Mouse (Mus musculus) testis, adult 2 months (tissue): ENCODE results near the gene Tbc1d8. TPM values are rescaled to one million over a fixed set of nuclear protein-coding genes. Genes with fewer than 3 reads are reported as not detected.

Experiments used
- H3K27ac ChIP-seq: fragments of 200-500 bp; 2 replicates; pipeline ENCODE4 v1.5.1; 2012; ENCODE audit warnings: low read depth, low read length; ENCODE audit not compliant: control insufficient read depth, insufficient read depth
- H3K27me3 ChIP-seq: fragments of 200-500 bp; 2 replicates; pipeline ENCODE4 v1.6.1; 2012; ENCODE audit warnings: mild to moderate bottlenecking, low read length, moderate library complexity; ENCODE audit not compliant: control insufficient read depth, insufficient read depth
- H3K36me3 ChIP-seq: fragments of 200-500 bp; 2 replicates; pipeline ENCODE4 v1.6.1; 2012; ENCODE audit warnings: mild to moderate bottlenecking, low read length; ENCODE audit not compliant: control insufficient read depth, insufficient read depth
- H3K4me1 ChIP-seq: fragments of 200-500 bp; 2 replicates; pipeline ENCODE4 v1.6.1; 2012; ENCODE audit warnings: low read length; ENCODE audit not compliant: control insufficient read depth, insufficient read depth
- H3K4me3 ChIP-seq: fragments of 200-500 bp; 2 replicates; pipeline ENCODE4 v1.5.1; 2012; ENCODE audit warnings: low read depth, mild to moderate bottlenecking, low read length, moderate library complexity, mixed read lengths; ENCODE audit not compliant: control insufficient read depth
- CTCF ChIP-seq: fragments of 200-500 bp; IDR thresholded peaks from 2 replicates; pipeline ENCODE4 v1.5.1; 2012; ENCODE audit warnings: low read depth, mild to moderate bottlenecking, inconsistent platforms, low read length, moderate library complexity; ENCODE audit not compliant: control insufficient read depth, insufficient read depth, insufficient replicate concordance
- POLR2A ChIP-seq: fragments of 200-500 bp; IDR thresholded peaks from 2 replicates; pipeline ENCODE4 v1.6.1; 2012; ENCODE audit warnings: low read depth, mild to moderate bottlenecking, inconsistent platforms, low read length, moderate library complexity; ENCODE audit not compliant: control insufficient read depth
- polyA plus RNA-seq: library from polyadenylated mRNA; depleted of rRNA; stranded (reverse); fragments of >200 nt; gene quantifications from 2 replicates; pipeline ENCODE4 v1.2.3, GENCODE M21; 2012

Gene Tbc1d8
- polyA plus RNA-seq, 1 experiment, result 10.0 TPM

DNA sequence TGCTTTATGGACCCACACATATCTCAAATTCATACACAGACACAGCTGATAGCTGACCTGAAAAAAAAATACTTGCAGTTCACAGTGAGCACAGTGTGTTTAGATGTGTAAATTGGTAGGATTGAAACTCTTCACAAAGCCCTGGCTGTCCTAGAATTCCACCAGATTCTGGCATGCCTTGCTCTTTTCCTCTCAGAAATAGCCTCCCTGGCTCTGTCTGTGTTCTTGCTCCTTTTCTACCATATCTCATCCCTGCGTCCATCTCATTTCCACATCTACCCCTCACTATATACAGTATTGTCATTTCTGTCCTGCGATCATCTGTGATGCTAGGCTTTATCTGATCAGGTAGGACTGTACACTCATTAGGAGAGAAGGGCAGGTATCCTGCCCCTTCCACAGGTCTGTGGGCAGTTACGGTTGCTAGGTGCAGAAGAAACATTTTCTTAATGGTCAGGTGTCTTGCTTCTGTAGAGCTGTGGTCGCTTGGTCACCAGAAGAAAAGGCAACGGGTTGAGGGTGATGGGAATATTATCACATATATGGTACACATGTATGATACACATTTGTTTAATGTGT is 104.2 kb downstream of the Tbc1d8 start:
- Histone ChIP-seq H3K4me3 (no peak overlapping the region), H3K36me3 (no peaks in the 10 kb centered on the region; the same call in 1 of the 2 replicates), H3K27me3 (no peaks in the 10 kb centered on the region), H3K4me1 (no peaks in the 10 kb centered on the region), H3K27ac (no peak overlapping the region)
- TF ChIP-seq CTCF (no peak), POLR2A (no peak)

DNA sequence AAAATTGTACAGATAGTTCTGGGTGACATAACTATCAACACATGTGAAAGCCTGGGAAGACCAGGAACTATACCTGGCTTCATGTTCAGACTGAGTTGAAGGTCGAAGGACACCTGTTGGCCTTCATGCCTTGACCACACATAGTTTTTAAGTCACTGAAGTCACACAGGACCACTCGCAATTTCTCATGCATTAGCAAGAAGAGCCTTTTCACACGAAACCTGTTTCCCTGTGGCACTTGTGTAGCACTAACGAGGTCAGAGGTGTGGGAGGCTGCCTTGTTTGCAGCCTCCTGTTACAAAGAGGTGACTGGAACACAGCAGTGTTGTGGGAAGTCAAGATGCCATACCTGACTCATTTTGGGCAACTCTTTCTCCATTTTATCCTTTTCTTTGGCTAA is 105.2 kb downstream of the Tbc1d8 start:
- H3K27me3 ChIP-seq, result no peaks in the 10 kb centered on the region
- H3K4me1 ChIP-seq, result peaks cover 3% of the 10 kb centered on the region
- no peaks in the 10 kb centered on the region; the same call in 1 of the 2 replicates for H3K36me3 ChIP-seq
- no peak overlapping the region; the same call in 1 of the 2 replicates for H3K27ac ChIP-seq
- H3K4me3 ChIP-seq, result no peak overlapping the region
- TF ChIP-seq CTCF, result no peak
- no peak for TF ChIP-seq POLR2A

DNA sequence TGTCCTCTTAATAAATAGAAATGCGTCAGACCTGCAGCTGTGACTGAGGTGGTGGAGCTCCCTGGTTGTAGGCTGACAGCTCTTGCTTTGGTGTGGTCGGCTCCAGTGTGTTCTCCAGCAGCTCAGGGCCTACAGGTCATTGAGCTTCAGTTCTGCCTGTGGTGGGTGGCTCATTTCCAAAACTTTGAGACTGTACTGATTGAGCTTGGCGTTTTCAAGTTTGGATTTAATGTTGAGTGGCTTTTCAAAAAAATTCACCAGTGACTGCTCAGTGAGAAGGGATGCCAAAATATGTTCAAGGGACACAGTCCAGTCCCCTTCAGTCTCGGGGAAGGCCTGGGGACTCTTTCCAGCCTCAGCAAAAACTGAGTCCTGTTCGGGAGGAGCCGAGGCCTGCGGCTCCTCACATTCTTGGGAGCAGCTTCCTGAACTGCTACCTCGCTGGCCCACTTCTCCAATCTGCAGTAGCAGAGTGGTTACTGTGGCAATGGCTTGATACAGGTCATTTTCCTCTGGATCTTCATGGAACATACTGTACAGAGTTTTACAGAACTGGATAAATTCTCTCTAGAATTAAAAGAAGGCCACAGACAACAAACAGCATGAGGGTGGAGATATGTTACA is 106.2 kb downstream of the Tbc1d8 start:
- Histone ChIP-seq H3K4me1 (peaks cover 3% of the 10 kb centered on the region), H3K27me3 (no peaks in the 10 kb centered on the region), H3K4me3 (no peak overlapping the region), H3K27ac (no peak overlapping the region), H3K36me3 (no peaks in the 10 kb centered on the region; the same call in 1 of the 2 replicates)
- TF ChIP-seq CTCF (no peak), POLR2A (no peak)

DNA sequence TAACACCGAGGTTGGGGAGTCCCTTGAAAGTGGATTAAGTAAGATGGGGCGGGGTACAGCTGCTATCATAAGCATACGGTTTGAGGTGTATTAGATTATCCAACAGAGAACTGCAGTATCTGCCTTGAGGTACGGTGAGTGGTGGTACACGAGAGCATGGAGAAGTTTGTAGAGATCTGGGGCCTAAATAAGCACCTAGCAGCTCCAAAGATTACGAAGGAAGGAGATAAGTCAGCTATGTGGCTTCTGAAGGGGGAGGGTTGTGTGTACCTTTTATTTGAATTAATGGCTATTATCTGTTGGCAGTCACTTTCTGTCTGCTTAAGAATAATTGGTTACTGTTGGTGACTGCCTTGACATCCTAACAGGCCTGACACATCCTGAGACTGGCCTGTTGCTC is 108.1 kb downstream of the Tbc1d8 start:
- no peak for TF ChIP-seq CTCF
- TF ChIP-seq POLR2A, result no peak
- H3K4me3 ChIP-seq, result no peak overlapping the region
- no peaks in the 10 kb centered on the region for H3K27me3 ChIP-seq
- H3K36me3 ChIP-seq, result no peaks in the 10 kb centered on the region; the same call in 1 of the 2 replicates
- H3K4me1 ChIP-seq, result peaks cover 5% of the 10 kb centered on the region
- H3K27ac ChIP-seq, result no peak overlapping the region

DNA sequence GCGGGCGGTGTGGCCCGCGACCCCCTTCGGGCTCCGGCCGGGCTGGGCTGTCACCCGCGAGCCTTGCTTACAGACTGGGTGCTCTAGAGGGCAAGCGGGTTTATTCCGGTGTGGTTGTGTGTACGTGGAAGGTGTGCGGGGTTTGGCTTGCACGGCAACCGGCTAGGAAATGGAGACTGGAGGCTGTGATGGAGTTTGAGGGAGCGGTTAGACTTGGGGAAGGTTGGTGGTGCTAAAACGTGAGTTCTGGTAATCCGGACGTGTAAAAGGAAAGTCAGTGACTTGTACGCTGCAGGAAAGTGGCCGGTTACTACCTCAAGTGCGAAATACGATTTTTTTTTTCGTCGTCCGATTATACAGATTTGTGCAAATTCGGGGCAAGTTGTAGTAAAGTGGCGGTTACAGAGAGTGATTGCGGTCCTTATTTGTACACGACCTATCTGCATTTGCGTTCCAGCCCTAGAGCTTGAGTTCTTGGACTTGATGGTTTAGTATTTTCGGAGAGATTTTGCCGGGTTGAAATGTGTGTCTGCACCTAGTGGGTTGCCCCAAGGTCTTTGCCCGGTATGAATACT is 110.2 kb downstream of the Tbc1d8 start:
- TF ChIP-seq CTCF, result no peak
- TF ChIP-seq POLR2A, result no peak
- H3K36me3 ChIP-seq, result no peaks in the 10 kb centered on the region; the same call in 1 of the 2 replicates
- no peaks in the 10 kb centered on the region for H3K27me3 ChIP-seq
- H3K27ac ChIP-seq, result peak overlapping the region; percentile 90
- peaks cover 5% of the 10 kb centered on the region for H3K4me1 ChIP-seq
- H3K4me3 ChIP-seq, result peak overlapping the region; percentile 93

DNA sequence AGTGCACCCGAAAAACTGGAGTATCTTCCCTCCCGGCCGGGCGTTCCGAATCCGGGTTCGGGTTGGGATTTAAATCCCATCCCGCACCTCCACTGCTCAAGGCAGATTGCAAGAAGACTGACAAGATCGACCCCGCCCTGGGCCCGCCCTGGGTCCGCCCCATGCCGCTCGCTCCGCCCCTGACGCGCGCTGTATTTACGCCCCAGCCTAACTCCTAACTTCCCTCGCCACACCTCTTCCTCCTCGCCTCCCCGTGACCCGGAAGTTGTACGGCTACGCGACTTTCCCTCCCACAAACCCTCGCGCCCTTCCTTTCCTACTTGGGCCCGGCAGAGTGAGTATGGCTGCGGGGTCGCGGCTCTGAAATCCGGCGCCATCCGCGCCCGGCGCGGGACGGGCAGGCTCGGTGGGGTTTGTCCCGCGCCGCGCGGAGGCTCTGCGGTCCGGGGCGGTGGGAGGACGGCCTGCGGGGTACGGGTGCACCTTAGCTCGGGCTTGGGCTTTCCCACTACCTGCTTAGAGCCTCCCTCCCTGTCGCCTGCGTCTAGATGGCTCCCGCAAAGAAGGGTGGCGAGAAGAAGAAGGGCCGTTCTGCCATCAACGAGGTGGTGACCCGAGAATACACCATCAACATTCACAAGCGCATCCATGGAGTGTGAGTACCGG is 110.8 kb downstream of the Tbc1d8 start, which contains the start of gene Rpl31:
TSS of gene Rpl31 (plus strand) at position 242 of the 666 bp plus-strand sequence.
- Histone ChIP-seq H3K4me1 (peaks cover 6% of the 10 kb centered on the region), H3K36me3 (no peaks in the 10 kb centered on the region; the same call in 1 of the 2 replicates), H3K27ac (peak within 1 kb of the TSS; percentile 90), H3K4me3 (peak within 1 kb of the TSS; percentile 93), H3K27me3 (no peaks in the 10 kb centered on the region)
- TF ChIP-seq CTCF (no peak), POLR2A (peak; percentile 87)

DNA sequence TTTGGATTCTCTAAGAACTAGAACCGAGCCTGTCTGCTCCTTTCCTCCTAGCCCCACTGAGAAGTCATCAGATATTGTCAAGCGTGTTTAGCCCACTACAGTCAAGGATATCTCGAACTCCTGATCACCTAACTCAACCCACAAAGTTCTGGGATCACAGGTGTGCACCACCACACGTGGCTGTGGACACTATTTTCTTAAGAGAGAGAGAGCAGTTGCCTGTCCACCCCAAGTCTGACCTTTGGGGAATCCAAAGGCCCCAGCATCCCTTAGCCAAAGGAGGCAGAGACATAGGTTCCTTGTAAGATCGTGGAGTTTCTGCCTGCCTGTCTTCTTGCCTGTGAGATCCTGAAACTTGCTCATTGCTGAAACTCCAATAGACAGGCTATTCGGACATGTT is 111.5 kb downstream of the Tbc1d8 start:
- Histone ChIP-seq H3K4me1 (peaks cover 8% of the 10 kb centered on the region), H3K27me3 (no peaks in the 10 kb centered on the region), H3K27ac (peak overlapping the region; percentile 73), H3K4me3 (peak overlapping the region; percentile 93), H3K36me3 (no peaks in the 10 kb centered on the region; the same call in 1 of the 2 replicates)
- TF ChIP-seq CTCF (no peak), POLR2A (no peak)
